In the genomic region with DNA sequence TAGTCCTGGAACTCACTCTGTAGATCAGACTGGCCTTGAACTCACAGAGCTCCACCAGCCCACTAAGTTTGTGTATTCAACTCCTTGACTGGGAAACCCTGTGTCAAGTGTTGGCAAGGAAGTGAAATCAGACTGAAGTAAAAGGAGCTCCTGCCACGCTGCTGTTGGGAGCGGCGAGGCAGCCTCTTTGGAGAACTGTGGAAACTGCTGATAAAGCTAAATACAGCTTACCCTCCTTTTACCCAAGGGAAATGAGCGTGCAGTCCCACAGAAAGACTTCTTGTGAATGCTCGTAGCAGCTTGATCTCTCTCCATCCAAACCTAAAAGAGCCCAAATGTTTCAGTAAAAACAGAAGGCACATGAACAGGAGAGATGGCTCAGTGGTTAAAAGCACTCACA, we compare ENCODE assay signal across 1 mouse cellular context.
TF ChIP-seq lines count a peak whose summit lies in the region.

No protein-coding gene starts in this region.

TF ChIP-seq in CH12.LX, 34 proteins besides CTCF, POLR2A, EP300 and RAD21:
- TF ChIP-seq UBTF (IDR thresholded peaks at IDR 0.05; ENCODE audit: low read depth, low read length): no peak
- no peak for TF ChIP-seq NELFE (IDR thresholded peaks at IDR 0.05; ENCODE audit: low read depth, low read length)
- peak; percentile 86 for TF ChIP-seq MAFK (IDR thresholded peaks at IDR 0.05; ENCODE audit: insufficient replicate concordance, low read length)
- TF ChIP-seq CHD2 (IDR thresholded peaks at IDR 0.05; ENCODE audit: low read length): no peak
TF ChIP-seq in CH12.LX: peak in this region for 1.
